Mouse (Mus musculus): Measurements from ENCODE around the gene Khsrp. TPM values are rescaled to one million over a fixed set of nuclear protein-coding genes. Genes with fewer than 3 reads are reported as not detected.

The Khsrp gene
- total and polyA plus RNA-seq, 2 experiments from 2014 or later, result 31.6 to 73.6 TPM

- DNase-seq (ENCODE audit: low spot score) (peak; percentile 98), ATAC-seq (ENCODE audit: low FRiP score) (peak; percentile 97)
- no peaks in the 10 kb centered on the region for H3K27me3 ChIP-seq (ENCODE audit: insufficient read depth, low read length)
- WGBS, result under 1% methylated on average over 38 of the region's 38 CpGs
- peaks cover 49% of the 10 kb centered on the region for H3K36me3 ChIP-seq (ENCODE audit: insufficient read depth, low read length)
- H3K4me1 ChIP-seq (ENCODE audit: insufficient read depth, low read length), result 0 out of 2 replicates have a peak, but pooled peaks cover 4% of the 10 kb centered on the region
- H3K9ac ChIP-seq (replicated peaks; ENCODE audit: low read length, poor library complexity, severe bottlenecking), result peak within 1 kb of the TSS; percentile 65
- H3K4me2 ChIP-seq (ENCODE audit: low read depth, low read length, poor library complexity, severe bottlenecking), result peak within 1 kb of the TSS; percentile 52
- peak within 1 kb of the TSS; percentile 77 for H3K27ac ChIP-seq (ENCODE audit: low read depth, low read length)
- H3K9me3 ChIP-seq (ENCODE audit: low read length), result no peaks in the 10 kb centered on the region
- H3K4me3 ChIP-seq (ENCODE audit: low read depth, low read length), result peak within 1 kb of the TSS; percentile 60
- TF ChIP-seq CTCF (IDR thresholded peaks at IDR 0.05), result peak; percentile 83
Measured at GRCm38 (mm10) chr17:56997029-56997667, 34.2 kb downstream of the Khsrp start, which contains the start of gene Alkbh7. Gene Alkbh7 (plus strand): TSS chr17:56997339.

- DNase-seq (ENCODE audit: low spot score), result no peak
- H3K27me3 ChIP-seq (ENCODE audit: insufficient read depth, low read length), result no peaks in the 10 kb centered on the region
- H3K9ac ChIP-seq (replicated peaks; ENCODE audit: low read length, poor library complexity, severe bottlenecking), result no peak overlapping the region
- H3K36me3 ChIP-seq (ENCODE audit: insufficient read depth, low read length), result peaks cover 48% of the 10 kb centered on the region
- WGBS, result 76% methylated on average over 2 of the region's 2 CpGs
- no peaks in the 10 kb centered on the region for H3K9me3 ChIP-seq (ENCODE audit: low read length)
- H3K27ac ChIP-seq (ENCODE audit: low read depth, low read length), result no peak overlapping the region
- no peak for TF ChIP-seq CTCF (IDR thresholded peaks at IDR 0.05)
- no peak for ATAC-seq (ENCODE audit: low FRiP score)
- H3K4me1 ChIP-seq (ENCODE audit: insufficient read depth, low read length), result 0 out of 2 replicates have a peak, but pooled peaks cover 4% of the 10 kb centered on the region
- peak overlapping the region; percentile 52; the same call in 1 of the 2 replicates for H3K4me2 ChIP-seq (ENCODE audit: low read depth, low read length, poor library complexity, severe bottlenecking)
- H3K4me3 ChIP-seq (ENCODE audit: low read depth, low read length), result no peak overlapping the region
Measured at GRCm38 (mm10) chr17:56996506-56996905, 34.8 kb downstream of the Khsrp start.

- DNase-seq (ENCODE audit: low spot score) (no peak), ATAC-seq (ENCODE audit: low FRiP score) (no peak)
- no peak overlapping the region for H3K9ac ChIP-seq (replicated peaks; ENCODE audit: low read length, poor library complexity, severe bottlenecking)
- peaks cover 47% of the 10 kb centered on the region for H3K36me3 ChIP-seq (ENCODE audit: insufficient read depth, low read length)
- WGBS, result 92% methylated on average over 8 of the region's 8 CpGs
- no peak overlapping the region for H3K4me3 ChIP-seq (ENCODE audit: low read depth, low read length)
- peaks cover 9% of the 10 kb centered on the region; the same call in 1 of the 2 replicates for H3K4me1 ChIP-seq (ENCODE audit: insufficient read depth, low read length)
- H3K27me3 ChIP-seq (ENCODE audit: insufficient read depth, low read length), result no peaks in the 10 kb centered on the region
- H3K9me3 ChIP-seq (ENCODE audit: low read length), result no peaks in the 10 kb centered on the region
- no peak overlapping the region for H3K27ac ChIP-seq (ENCODE audit: low read depth, low read length)
- no peak for TF ChIP-seq CTCF (IDR thresholded peaks at IDR 0.05)
- H3K4me2 ChIP-seq (ENCODE audit: low read depth, low read length, poor library complexity, severe bottlenecking), result no peak overlapping the region
Measured at GRCm38 (mm10) chr17:56995046-56995445, 36.3 kb downstream of the Khsrp start.

- no peak overlapping the region for H3K27ac ChIP-seq (ENCODE audit: low read depth, low read length)
- no peak for ATAC-seq (ENCODE audit: low FRiP score)
- H3K9ac ChIP-seq (replicated peaks; ENCODE audit: low read length, poor library complexity, severe bottlenecking), result peak overlapping the region; percentile 81
- no peaks in the 10 kb centered on the region for H3K9me3 ChIP-seq (ENCODE audit: low read length)
- peak overlapping the region; percentile 77 for H3K4me2 ChIP-seq (ENCODE audit: low read depth, low read length, poor library complexity, severe bottlenecking)
- H3K4me3 ChIP-seq (ENCODE audit: low read depth, low read length), result peak overlapping the region; percentile 78
- H3K36me3 ChIP-seq (ENCODE audit: insufficient read depth, low read length), result peaks cover 31% of the 10 kb centered on the region
- no peaks in the 10 kb centered on the region for H3K27me3 ChIP-seq (ENCODE audit: insufficient read depth, low read length)
- DNase-seq (ENCODE audit: low spot score), result no peak
- peaks cover 5% of the 10 kb centered on the region; the same call in 1 of the 2 replicates for H3K4me1 ChIP-seq (ENCODE audit: insufficient read depth, low read length)
- WGBS, result 72% methylated on average over 2 of the region's 2 CpGs
- no peak for TF ChIP-seq CTCF (IDR thresholded peaks at IDR 0.05)
Measured at GRCm38 (mm10) chr17:56990966-56991365, 40.4 kb downstream of the Khsrp start.

GRCm38 (mm10) chr17:56990115-56990746 is 41.1 kb downstream of the Khsrp start, which contains the start of gene Clpp:
Gene Clpp (plus strand): TSS chr17:56990305.
- Histone ChIP-seq H3K27ac (ENCODE audit: low read depth, low read length) (peak within 1 kb of the TSS; percentile 85), H3K36me3 (ENCODE audit: insufficient read depth, low read length) (peaks cover 24% of the 10 kb centered on the region), H3K4me1 (ENCODE audit: insufficient read depth, low read length) (peaks cover 5% of the 10 kb centered on the region; the same call in 1 of the 2 replicates), H3K4me3 (ENCODE audit: low read depth, low read length) (peak within 1 kb of the TSS; percentile 78), H3K9ac (replicated peaks; ENCODE audit: low read length, poor library complexity, severe bottlenecking) (peak within 1 kb of the TSS; percentile 81), H3K9me3 (ENCODE audit: low read length) (no peaks in the 10 kb centered on the region), H3K27me3 (ENCODE audit: insufficient read depth, low read length) (no peaks in the 10 kb centered on the region), H3K4me2 (ENCODE audit: low read depth, low read length, poor library complexity, severe bottlenecking) (peak within 1 kb of the TSS; percentile 77)
- ATAC-seq (ENCODE audit: low FRiP score) (peak; percentile 95), DNase-seq (ENCODE audit: low spot score) (peak; percentile 97)
- WGBS, result 2% methylated on average over 52 of the region's 52 CpGs
- TF ChIP-seq CTCF (IDR thresholded peaks at IDR 0.05), result no peak
